Mouse (Mus musculus): ENCODE measurements around the gene Blm. TPM values are rescaled to one million over a fixed set of nuclear protein-coding genes. Genes with fewer than 3 reads are reported as not detected.

Gene Blm
- polyA plus RNA-seq, 1 experiment from 2014 or later: 49.0 TPM

GRCm38 (mm10) chr7:80439789-80440488 is 95.0 kb downstream of the Blm start:
- no peaks in the 10 kb centered on the region for H3K36me3 ChIP-seq
- H3K27me3 ChIP-seq (ENCODE audit: low read depth, poor library complexity, severe bottlenecking): peaks cover 10% of the 10 kb centered on the region; the same call in 1 of the 2 replicates
- H3K9me3 ChIP-seq (replicated peaks): no peaks in the 10 kb centered on the region
- WGBS: 83% methylated on average over 10 of the region's 10 CpGs
- no peak for DNase-seq (ENCODE audit: low spot score)
- no peak overlapping the region for H3K4me3 ChIP-seq
- H3K27ac ChIP-seq (replicated peaks): no peak overlapping the region
- H3K4me1 ChIP-seq: peaks cover 33% of the 10 kb centered on the region

DNA sequence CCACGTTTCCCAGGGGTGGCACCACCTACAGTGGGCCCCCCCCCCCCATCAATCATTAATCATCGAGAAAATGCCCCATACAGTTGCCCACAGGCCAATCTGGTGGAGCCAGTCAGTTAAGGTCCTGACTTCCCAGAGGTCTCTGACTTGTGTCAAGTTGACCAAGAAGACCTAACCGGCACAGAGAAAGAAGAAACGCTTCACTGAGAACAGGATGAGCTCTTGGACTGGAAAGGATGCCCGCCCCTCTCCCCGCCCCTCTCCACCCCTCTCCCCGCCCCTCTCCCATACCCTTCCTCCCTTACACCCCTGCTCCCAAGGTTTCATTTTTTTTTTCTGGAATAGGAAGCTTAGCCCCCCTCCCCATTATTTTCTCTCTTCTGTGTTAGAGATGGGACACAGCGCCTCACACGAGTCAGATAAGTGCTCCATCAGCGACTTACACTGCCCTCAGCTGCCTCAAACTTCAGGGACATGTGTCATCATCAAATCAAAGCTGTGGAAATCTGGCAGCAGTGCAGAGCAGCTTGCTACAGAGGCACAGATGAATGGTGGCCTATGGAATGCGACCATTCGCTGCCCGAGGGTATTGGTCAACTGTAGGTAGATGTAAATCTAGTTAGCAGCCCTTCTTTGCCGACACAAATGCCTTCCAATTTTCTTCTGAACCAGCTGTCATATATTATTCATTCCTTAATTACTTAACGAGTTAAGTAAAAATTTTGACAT is 95.7 kb downstream of the Blm start:
- Histone ChIP-seq H3K36me3 (no peaks in the 10 kb centered on the region), H3K27me3 (ENCODE audit: low read depth, poor library complexity, severe bottlenecking) (peaks cover 10% of the 10 kb centered on the region; the same call in 1 of the 2 replicates), H3K27ac (replicated peaks) (no peak overlapping the region), H3K4me3 (no peak overlapping the region), H3K4me1 (peaks cover 27% of the 10 kb centered on the region), H3K9me3 (replicated peaks) (no peaks in the 10 kb centered on the region)
- DNase-seq (ENCODE audit: low spot score): no peak
- WGBS: 38% methylated on average over 15 of the region's 15 CpGs

- WGBS: 90% methylated on average over 7 of the region's 7 CpGs
Measured at GRCm38 (mm10) chr7:80436571-80436970, 98.3 kb downstream of the Blm start.

DNA sequence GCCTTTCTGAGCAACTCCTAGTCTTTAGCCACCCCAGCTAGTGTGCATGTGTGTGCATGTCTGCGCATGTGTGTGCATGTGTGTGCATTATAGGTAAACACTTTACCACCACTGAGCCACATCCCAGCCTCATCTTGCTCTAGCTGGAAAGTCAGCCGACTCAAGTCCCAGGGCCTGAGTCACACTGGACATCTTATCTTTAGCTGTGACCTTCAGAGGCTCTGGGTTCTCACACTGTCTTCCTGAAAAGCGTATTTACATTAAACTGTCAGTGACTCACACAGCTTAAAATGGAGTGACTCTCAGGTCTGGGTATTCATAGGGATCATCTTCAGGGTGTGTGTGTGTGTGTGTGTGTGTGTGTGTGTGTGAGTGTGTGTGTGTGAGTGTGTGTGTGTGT is 99.3 kb downstream of the Blm start:
- H3K36me3 ChIP-seq: no peaks in the 10 kb centered on the region
- no peak for DNase-seq (ENCODE audit: low spot score)
- H3K27ac ChIP-seq (replicated peaks): no peak overlapping the region
- WGBS: 90% methylated on average over 3 of the region's 3 CpGs
- peaks cover 10% of the 10 kb centered on the region for H3K4me1 ChIP-seq
- H3K4me3 ChIP-seq: no peak overlapping the region
- no peaks in the 10 kb centered on the region for H3K9me3 ChIP-seq (replicated peaks)
- peaks cover 7% of the 10 kb centered on the region; the same call in 1 of the 2 replicates for H3K27me3 ChIP-seq (ENCODE audit: low read depth, poor library complexity, severe bottlenecking)

More at GRCm38 (mm10) chr7:80436571-80436970, 98.3 kb downstream of the Blm start:
- Histone ChIP-seq H3K4me3 (no peak overlapping the region), H3K9me3 (replicated peaks) (no peaks in the 10 kb centered on the region), H3K27me3 (ENCODE audit: low read depth, poor library complexity, severe bottlenecking) (peaks cover 7% of the 10 kb centered on the region; the same call in 1 of the 2 replicates), H3K27ac (replicated peaks) (no peak overlapping the region), H3K36me3 (no peaks in the 10 kb centered on the region), H3K4me1 (peaks cover 10% of the 10 kb centered on the region)
- DNase-seq (ENCODE audit: low spot score): no peak

- H3K27ac ChIP-seq (replicated peaks): no peak overlapping the region
- no peak overlapping the region for H3K4me3 ChIP-seq
- H3K4me1 ChIP-seq: no peaks in the 10 kb centered on the region
- H3K36me3 ChIP-seq: no peaks in the 10 kb centered on the region
- no peaks in the 10 kb centered on the region for H3K27me3 ChIP-seq (ENCODE audit: low read depth, poor library complexity, severe bottlenecking)
- H3K9me3 ChIP-seq (replicated peaks): no peaks in the 10 kb centered on the region
- DNase-seq (ENCODE audit: low spot score): no peak
- WGBS: 95% methylated on average over 12 of the region's 12 CpGs
Measured at GRCm38 (mm10) chr7:80429661-80430060, 105.3 kb downstream of the Blm start.

GRCm38 (mm10) chr7:80427730-80428129 is 107.2 kb downstream of the Blm start:
- H3K4me3 ChIP-seq: no peak overlapping the region
- DNase-seq (ENCODE audit: low spot score): no peak
- no peaks in the 10 kb centered on the region for H3K27me3 ChIP-seq (ENCODE audit: low read depth, poor library complexity, severe bottlenecking)
- H3K36me3 ChIP-seq: no peaks in the 10 kb centered on the region
- H3K4me1 ChIP-seq: peaks cover 6% of the 10 kb centered on the region
- H3K9me3 ChIP-seq (replicated peaks): no peaks in the 10 kb centered on the region
- WGBS: 84% methylated on average over 5 of the region's 5 CpGs
- no peak overlapping the region for H3K27ac ChIP-seq (replicated peaks)

DNA sequence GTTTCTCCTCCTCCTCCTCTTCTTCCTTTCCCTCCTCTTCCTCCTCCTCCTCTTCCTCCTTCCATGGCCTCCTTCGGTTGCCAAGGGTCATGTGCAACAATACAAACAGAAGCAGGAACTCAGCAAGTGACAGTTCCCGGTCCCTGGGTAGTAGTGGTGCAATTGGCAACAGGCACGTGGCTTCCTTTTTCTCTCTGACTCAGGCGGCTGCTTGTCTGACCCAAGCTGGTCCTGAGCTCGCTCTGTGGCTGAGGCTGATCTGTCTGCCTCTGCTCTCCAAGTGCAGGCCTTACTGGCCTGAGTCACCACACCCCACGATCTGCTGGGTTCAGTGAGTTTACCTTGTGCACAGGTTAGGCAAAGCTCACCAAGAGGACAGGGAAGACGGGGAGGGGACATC is 108.6 kb downstream of the Blm start:
- Histone ChIP-seq H3K4me1 (peaks cover 7% of the 10 kb centered on the region), H3K9me3 (replicated peaks) (no peaks in the 10 kb centered on the region), H3K27ac (replicated peaks) (no peak overlapping the region), H3K27me3 (ENCODE audit: low read depth, poor library complexity, severe bottlenecking) (no peaks in the 10 kb centered on the region), H3K36me3 (no peaks in the 10 kb centered on the region), H3K4me3 (no peak overlapping the region)
- DNase-seq (ENCODE audit: low spot score): no peak
- WGBS: 77% methylated on average over 7 of the region's 7 CpGs

DNA sequence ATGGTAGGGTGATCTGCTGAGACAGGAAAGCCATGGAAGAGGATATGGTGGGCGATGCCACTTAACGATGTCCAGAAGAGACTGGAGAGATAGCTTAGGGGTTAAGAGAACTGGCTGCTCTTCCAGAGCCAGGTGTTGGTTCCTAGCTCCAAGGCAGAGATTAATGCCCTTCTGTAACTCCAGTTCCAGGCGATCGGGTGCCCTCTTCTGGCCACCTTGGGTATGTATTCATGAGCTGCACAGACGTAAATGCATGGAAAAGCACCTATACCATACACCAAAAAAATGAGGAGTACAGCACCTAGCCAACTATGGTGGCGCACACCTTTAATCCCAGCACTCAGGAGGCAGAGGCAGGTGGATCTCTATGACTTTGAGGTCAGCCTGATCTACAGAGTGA is 110.2 kb downstream of the Blm start:
- Histone ChIP-seq H3K9me3 (replicated peaks) (no peaks in the 10 kb centered on the region), H3K27ac (replicated peaks) (no peak overlapping the region), H3K4me1 (peaks cover 7% of the 10 kb centered on the region), H3K36me3 (no peaks in the 10 kb centered on the region), H3K27me3 (ENCODE audit: low read depth, poor library complexity, severe bottlenecking) (no peaks in the 10 kb centered on the region), H3K4me3 (no peak overlapping the region)
- no peak for DNase-seq (ENCODE audit: low spot score)
- 81% methylated on average over 6 of the region's 6 CpGs for WGBS

DNA sequence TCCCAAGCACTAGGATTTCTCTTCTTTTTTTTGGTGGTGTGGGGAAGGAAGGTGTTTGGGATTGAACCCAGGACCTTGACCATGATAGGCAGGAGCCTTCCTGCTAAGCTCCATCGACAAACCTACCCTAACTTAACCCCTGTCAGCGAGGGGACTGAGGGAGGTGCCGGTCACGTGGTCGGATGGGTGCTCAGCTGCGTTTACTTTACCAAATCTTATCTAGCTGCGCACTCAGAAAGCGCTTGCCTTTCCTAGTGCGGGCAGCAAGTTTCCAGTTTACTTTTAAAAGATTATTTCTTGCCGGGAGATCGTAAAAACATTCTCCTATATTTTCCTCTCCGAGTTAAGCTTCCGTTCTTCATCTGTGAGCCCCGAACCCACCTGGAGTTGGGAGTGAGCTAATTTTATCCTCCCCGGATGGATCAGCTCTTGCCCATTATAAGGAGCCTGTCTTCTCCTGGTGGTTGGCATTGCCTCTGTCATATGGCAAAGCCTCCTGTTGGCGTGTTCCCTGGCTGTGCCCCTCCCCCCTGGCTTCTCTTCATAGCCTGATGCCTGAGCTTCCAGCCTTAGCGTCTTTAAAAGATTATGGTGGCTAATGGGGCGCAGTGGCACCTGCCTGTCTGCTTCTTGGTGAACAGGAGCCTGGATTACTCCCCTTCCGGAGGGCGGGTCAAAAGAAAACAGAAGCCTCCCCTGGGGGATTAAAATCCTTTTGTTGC is 112.0 kb downstream of the Blm start:
- no peak overlapping the region for H3K27ac ChIP-seq (replicated peaks)
- H3K4me1 ChIP-seq: peaks cover 7% of the 10 kb centered on the region
- no peaks in the 10 kb centered on the region for H3K27me3 ChIP-seq (ENCODE audit: low read depth, poor library complexity, severe bottlenecking)
- 26% methylated on average over 20 of the region's 20 CpGs for WGBS
- no peaks in the 10 kb centered on the region for H3K9me3 ChIP-seq (replicated peaks)
- H3K36me3 ChIP-seq: no peaks in the 10 kb centered on the region
- no peak for DNase-seq (ENCODE audit: low spot score)
- H3K4me3 ChIP-seq: peak overlapping the region; percentile 14; the same call in 1 of the 2 replicates

DNA sequence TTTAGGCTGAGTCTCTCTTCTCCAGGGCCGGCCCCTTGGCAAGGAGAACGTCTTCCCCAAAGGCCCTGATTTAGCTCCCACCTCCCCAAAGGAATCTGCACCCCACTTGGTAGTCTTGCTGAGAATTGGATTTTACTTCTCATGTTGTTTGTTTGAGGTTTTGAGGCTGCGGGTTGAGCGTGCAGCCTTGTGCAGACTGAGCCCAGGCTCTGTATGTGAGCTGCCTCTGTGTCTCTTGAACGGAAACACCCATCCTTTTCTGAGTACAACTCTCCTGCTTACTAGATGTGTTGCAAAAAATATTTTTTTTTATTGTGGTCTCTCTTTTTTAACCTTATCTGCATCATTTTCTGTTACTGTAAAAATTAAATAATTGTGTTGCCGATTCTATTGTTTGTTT is 113.3 kb downstream of the Blm start:
- Histone ChIP-seq H3K27ac (replicated peaks) (no peak overlapping the region), H3K4me1 (peaks cover 7% of the 10 kb centered on the region), H3K36me3 (no peaks in the 10 kb centered on the region), H3K27me3 (ENCODE audit: low read depth, poor library complexity, severe bottlenecking) (no peaks in the 10 kb centered on the region), H3K9me3 (replicated peaks) (no peaks in the 10 kb centered on the region), H3K4me3 (no peak overlapping the region)
- 93% methylated on average over 6 of the region's 6 CpGs for WGBS
- no peak for DNase-seq (ENCODE audit: low spot score)

GRCm38 (mm10) chr7:80420586-80420985 is 114.3 kb downstream of the Blm start:
- WGBS: 87% methylated on average over 4 of the region's 4 CpGs
- H3K4me3 ChIP-seq: no peak overlapping the region
- peaks cover 7% of the 10 kb centered on the region for H3K4me1 ChIP-seq
- no peaks in the 10 kb centered on the region for H3K36me3 ChIP-seq
- no peaks in the 10 kb centered on the region for H3K27me3 ChIP-seq (ENCODE audit: low read depth, poor library complexity, severe bottlenecking)
- DNase-seq (ENCODE audit: low spot score): no peak
- no peaks in the 10 kb centered on the region for H3K9me3 ChIP-seq (replicated peaks)
- no peak overlapping the region for H3K27ac ChIP-seq (replicated peaks)

- Histone ChIP-seq H3K27ac (replicated peaks) (no peak overlapping the region), H3K4me3 (no peak overlapping the region), H3K27me3 (ENCODE audit: low read depth, poor library complexity, severe bottlenecking) (no peaks in the 10 kb centered on the region), H3K9me3 (replicated peaks) (no peaks in the 10 kb centered on the region), H3K36me3 (no peaks in the 10 kb centered on the region), H3K4me1 (peaks cover 7% of the 10 kb centered on the region)
- WGBS: 71% methylated on average over 3 of the region's 3 CpGs
- DNase-seq (ENCODE audit: low spot score): no peak
Measured at GRCm38 (mm10) chr7:80419278-80419677, 115.6 kb downstream of the Blm start.

DNA sequence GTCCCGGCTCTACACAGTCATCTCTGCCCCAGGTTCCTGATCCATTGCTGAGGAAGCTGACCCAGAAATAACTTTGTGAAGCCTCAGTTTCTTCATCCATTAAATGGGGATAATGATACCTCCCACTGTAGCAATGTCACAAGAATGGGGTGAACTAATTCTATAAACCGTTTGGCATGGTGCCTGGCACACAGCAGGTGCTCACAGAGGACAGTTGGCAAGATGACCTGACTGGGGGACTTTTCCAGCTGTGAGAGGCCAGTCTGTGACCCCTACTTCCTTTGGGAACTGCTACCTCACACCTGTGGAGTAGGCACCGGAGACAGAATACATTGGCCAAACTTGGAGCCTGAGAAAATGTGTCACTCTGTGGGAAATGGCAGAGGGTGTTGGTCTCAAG is 116.9 kb downstream of the Blm start:
- Histone ChIP-seq H3K36me3 (no peaks in the 10 kb centered on the region), H3K27me3 (ENCODE audit: low read depth, poor library complexity, severe bottlenecking) (no peaks in the 10 kb centered on the region), H3K9me3 (replicated peaks) (no peaks in the 10 kb centered on the region), H3K4me1 (peaks cover 4% of the 10 kb centered on the region), H3K27ac (replicated peaks) (no peak overlapping the region), H3K4me3 (no peak overlapping the region)
- no peak for DNase-seq (ENCODE audit: low spot score)
- WGBS: 82% methylated on average over 3 of the region's 3 CpGs

All from midbrain, embryonic 10.5 days (tissue).